Mouse (Mus musculus): ENCODE measurements around the gene 1700017B05Rik. TPM values are rescaled to one million over a fixed set of nuclear protein-coding genes. Genes with fewer than 3 reads are reported as not detected.

Gene 1700017B05Rik
- polyA plus RNA-seq, 2 experiments: 8.1 to 13.3 TPM

DNA sequence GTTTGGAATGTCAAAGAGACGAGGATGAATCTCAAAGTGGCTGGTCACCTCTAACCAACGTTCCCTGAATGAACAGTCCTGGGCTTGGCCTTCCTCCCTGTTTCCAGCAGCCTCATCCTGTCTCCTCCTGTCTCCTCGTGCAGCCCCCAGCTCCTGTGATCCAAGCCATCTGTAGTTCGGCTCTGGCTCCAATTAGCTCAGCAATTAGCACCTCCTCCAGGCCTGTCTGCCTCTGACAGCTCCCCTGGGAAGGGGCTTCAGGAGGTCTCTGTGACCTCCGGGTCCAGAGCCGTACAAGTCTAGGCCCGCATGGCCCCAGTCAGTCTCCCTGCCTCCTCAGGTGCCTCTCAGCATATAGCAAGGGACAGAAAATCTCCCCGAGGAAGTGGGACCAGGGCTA lies 8.0 kb upstream of the 1700017B05Rik start:
- no peaks in the 10 kb centered on the region for H3K9me3 ChIP-seq (ENCODE audit: control insufficient read depth, low read length)
- H3K4me2 ChIP-seq (ENCODE audit: low read depth): no peak overlapping the region
- no peak overlapping the region for H3K27ac ChIP-seq
- peaks cover 7 to 23% of the 10 kb centered on the region in 2 experiments for H3K4me1 ChIP-seq (replicated peaks; ENCODE audit: control insufficient read depth in 2 of 2, insufficient read depth in 2 of 2, low read length in 1 of 2)
- DNase-seq (ENCODE audit: low read depth in 3 of 3, low spot score in 3 of 3) (no peak), ATAC-seq (ENCODE audit: insufficient read depth) (no peak)
- no peaks in the 10 kb centered on the region for H3K36me3 ChIP-seq (replicated peaks; ENCODE audit: control insufficient read depth, insufficient read depth, low read depth)
- no peak overlapping the region for H3K4me3 ChIP-seq (ENCODE audit: insufficient read depth in 1 of 2, low read depth in 2 of 2, low read length in 2 of 2)
- H3K9ac ChIP-seq (replicated peaks): no peak overlapping the region
- no peak for TF ChIP-seq CTCF (IDR thresholded peaks at IDR 0.05; ENCODE audit: low read depth)
- TF ChIP-seq EP300 (IDR thresholded peaks at IDR 0.05; ENCODE audit: low read depth): no peak
- no peaks in the 10 kb centered on the region for H3K27me3 ChIP-seq (ENCODE audit: control insufficient read depth, insufficient read depth, low read length)
- 36% methylated on average over 8 of the region's 8 CpGs for whole genome bisulfite sequencing (ENCODE audit: insufficient replicate concordance)

DNA sequence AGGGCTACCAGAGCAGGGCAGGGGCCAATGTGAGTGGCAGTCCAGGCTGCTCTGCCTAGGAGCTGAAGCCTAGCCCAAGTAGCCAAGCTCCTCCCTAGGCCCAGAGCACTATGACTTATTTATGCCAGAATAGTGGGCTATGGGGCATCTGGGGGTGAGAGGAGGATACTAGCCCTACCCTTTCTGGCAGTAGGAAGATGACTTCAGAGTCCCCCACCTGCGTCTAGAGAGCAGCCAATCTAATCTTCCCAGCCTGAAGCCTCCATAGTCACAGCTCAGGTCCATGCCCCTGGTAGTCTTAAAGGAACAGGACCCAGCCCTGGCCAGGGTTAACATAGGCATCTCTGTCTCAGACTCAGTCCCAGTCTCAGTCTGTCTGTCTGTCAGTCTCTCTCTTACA lies 7.0 kb upstream of the 1700017B05Rik start:
- Histone ChIP-seq H3K4me2 (ENCODE audit: low read depth) (no peak overlapping the region), H3K4me3 (ENCODE audit: insufficient read depth in 1 of 2, low read depth in 2 of 2, low read length in 2 of 2) (no peak overlapping the region), H3K9me3 (ENCODE audit: control insufficient read depth, low read length) (no peaks in the 10 kb centered on the region), H3K4me1 (replicated peaks; ENCODE audit: control insufficient read depth in 2 of 2, insufficient read depth in 2 of 2, low read length in 1 of 2) (peaks cover 7 to 25% of the 10 kb centered on the region in 2 experiments), H3K36me3 (replicated peaks; ENCODE audit: control insufficient read depth, insufficient read depth, low read depth) (no peaks in the 10 kb centered on the region), H3K27ac (no peak overlapping the region), H3K9ac (replicated peaks) (no peak overlapping the region), H3K27me3 (ENCODE audit: control insufficient read depth, insufficient read depth, low read length) (no peaks in the 10 kb centered on the region; the same call in 1 of the 2 replicates)
- no peak for TF ChIP-seq EP300 (IDR thresholded peaks at IDR 0.05; ENCODE audit: low read depth)
- no peak for TF ChIP-seq CTCF (IDR thresholded peaks at IDR 0.05; ENCODE audit: low read depth)
- WGBS (ENCODE audit: insufficient replicate concordance): 15% methylated on average over 1 of the region's 1 CpGs
- no peak for ATAC-seq (ENCODE audit: insufficient read depth)
- no peak for DNase-seq (ENCODE audit: low read depth in 3 of 3, low spot score in 3 of 3)

DNA sequence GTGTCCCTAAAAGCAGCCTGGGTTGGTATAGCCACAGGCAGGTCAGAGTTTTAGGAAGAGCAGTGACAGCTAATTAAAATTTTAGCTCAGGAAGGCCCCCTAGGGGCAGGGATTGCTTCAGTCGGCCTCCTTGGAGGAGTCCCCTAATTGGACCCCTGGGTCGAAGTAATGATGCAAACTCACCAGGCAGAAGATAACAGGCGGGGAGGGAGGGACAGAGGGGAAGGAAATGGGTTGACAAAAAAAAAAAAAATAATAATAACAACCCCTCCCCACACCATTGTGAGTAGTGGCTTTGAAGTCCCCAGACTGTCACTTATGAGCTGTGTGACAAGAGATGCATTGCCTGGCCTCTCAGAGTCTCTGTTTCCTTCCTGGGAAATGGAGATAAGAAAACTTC lies 6.2 kb upstream of the 1700017B05Rik start:
- WGBS (ENCODE audit: insufficient replicate concordance): 3% methylated on average over 3 of the region's 3 CpGs
- H3K4me3 ChIP-seq (ENCODE audit: insufficient read depth in 1 of 2, low read depth in 2 of 2, low read length in 2 of 2): no peak overlapping the region
- peaks cover 7 to 25% of the 10 kb centered on the region in 2 experiments for H3K4me1 ChIP-seq (replicated peaks; ENCODE audit: control insufficient read depth in 2 of 2, insufficient read depth in 2 of 2, low read length in 1 of 2)
- TF ChIP-seq CTCF (IDR thresholded peaks at IDR 0.05; ENCODE audit: low read depth) (peak; percentile 38; the same call in 1 of the 2 replicates), EP300 (IDR thresholded peaks at IDR 0.05; ENCODE audit: low read depth) (no peak)
- H3K27ac ChIP-seq: no peak overlapping the region
- H3K27me3 ChIP-seq (ENCODE audit: control insufficient read depth, insufficient read depth, low read length): no peaks in the 10 kb centered on the region; the same call in 1 of the 2 replicates
- peak; percentile 43; the same call in 1 of the 2 replicates for ATAC-seq (ENCODE audit: insufficient read depth)
- no peak for DNase-seq (ENCODE audit: low read depth in 3 of 3, low spot score in 3 of 3)
- H3K4me2 ChIP-seq (ENCODE audit: low read depth): no peak overlapping the region
- no peak overlapping the region for H3K9ac ChIP-seq (replicated peaks)
- H3K36me3 ChIP-seq (replicated peaks; ENCODE audit: control insufficient read depth, insufficient read depth, low read depth): no peaks in the 10 kb centered on the region
- no peaks in the 10 kb centered on the region for H3K9me3 ChIP-seq (ENCODE audit: control insufficient read depth, low read length)

DNA sequence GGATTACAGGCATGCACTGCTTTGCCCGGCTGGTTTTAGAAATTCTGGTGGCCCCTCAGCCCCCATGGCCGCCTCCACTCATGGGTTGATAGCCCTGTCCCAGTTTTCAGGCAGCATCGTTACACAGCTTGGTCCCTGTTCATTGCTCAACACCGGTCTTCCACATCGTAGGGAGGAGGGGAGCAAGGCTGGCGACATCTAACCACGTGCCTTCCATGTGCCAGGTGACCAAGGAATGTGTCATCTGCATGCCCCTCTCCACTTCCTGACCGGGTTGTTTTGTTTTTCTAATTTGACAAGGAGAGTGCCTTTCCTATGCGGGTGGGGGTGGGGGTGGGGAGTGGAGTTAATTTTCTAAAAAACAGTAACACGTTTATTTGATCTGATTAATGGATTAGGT lies 5.7 kb upstream of the 1700017B05Rik start:
- Histone ChIP-seq H3K4me3 (ENCODE audit: insufficient read depth in 1 of 2, low read depth in 2 of 2, low read length in 2 of 2) (no peak overlapping the region), H3K27ac (no peak overlapping the region), H3K27me3 (ENCODE audit: control insufficient read depth, insufficient read depth, low read length) (no peaks in the 10 kb centered on the region; the same call in 1 of the 2 replicates), H3K9me3 (ENCODE audit: control insufficient read depth, low read length) (no peaks in the 10 kb centered on the region), H3K4me1 (replicated peaks; ENCODE audit: control insufficient read depth in 2 of 2, insufficient read depth in 2 of 2, low read length in 1 of 2) (peaks cover 8 to 23% of the 10 kb centered on the region in 2 experiments), H3K9ac (replicated peaks) (no peak overlapping the region), H3K4me2 (ENCODE audit: low read depth) (no peak overlapping the region), H3K36me3 (replicated peaks; ENCODE audit: control insufficient read depth, insufficient read depth, low read depth) (no peaks in the 10 kb centered on the region)
- TF ChIP-seq EP300 (IDR thresholded peaks at IDR 0.05; ENCODE audit: low read depth) (no peak), CTCF (IDR thresholded peaks at IDR 0.05; ENCODE audit: low read depth) (no peak)
- no peak; the same call in 1 of the 2 replicates for ATAC-seq (ENCODE audit: insufficient read depth)
- WGBS (ENCODE audit: insufficient replicate concordance): 19% methylated on average over 10 of the region's 10 CpGs
- no peak for DNase-seq (ENCODE audit: low read depth in 3 of 3, low spot score in 3 of 3)

DNA sequence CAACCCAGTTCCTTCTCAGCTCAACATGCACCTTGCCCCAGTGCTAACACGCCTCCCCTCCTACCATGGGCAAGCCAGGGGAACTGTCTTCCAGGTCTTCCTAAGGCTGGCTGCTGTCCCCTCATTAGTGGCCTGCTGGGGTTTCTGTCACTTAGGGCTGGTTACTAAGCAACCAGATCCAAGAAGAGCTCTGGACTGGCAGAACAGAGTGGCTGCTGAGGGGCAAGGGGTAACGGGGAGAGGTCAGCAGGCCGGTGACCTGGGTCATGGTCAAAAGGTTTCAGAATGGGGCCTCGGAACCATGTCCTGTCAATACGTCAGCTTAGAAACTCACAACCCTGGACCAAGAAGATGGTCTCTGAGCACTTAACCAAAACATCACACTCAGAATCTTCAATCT lies 5.0 kb upstream of the 1700017B05Rik start:
- Histone ChIP-seq H3K9ac (replicated peaks) (no peak overlapping the region), H3K4me3 (ENCODE audit: insufficient read depth in 1 of 2, low read depth in 2 of 2, low read length in 2 of 2) (no peak overlapping the region), H3K4me2 (ENCODE audit: low read depth) (no peak overlapping the region), H3K4me1 (replicated peaks; ENCODE audit: control insufficient read depth in 2 of 2, insufficient read depth in 2 of 2, low read length in 1 of 2) (peaks cover 13 to 27% of the 10 kb centered on the region in 2 experiments), H3K9me3 (ENCODE audit: control insufficient read depth, low read length) (no peaks in the 10 kb centered on the region), H3K27ac (no peak overlapping the region), H3K27me3 (ENCODE audit: control insufficient read depth, insufficient read depth, low read length) (no peaks in the 10 kb centered on the region; the same call in 1 of the 2 replicates), H3K36me3 (replicated peaks; ENCODE audit: control insufficient read depth, insufficient read depth, low read depth) (no peaks in the 10 kb centered on the region)
- ATAC-seq (ENCODE audit: insufficient read depth) (no peak), DNase-seq (ENCODE audit: low read depth in 3 of 3, low spot score in 3 of 3) (no peak)
- TF ChIP-seq EP300 (IDR thresholded peaks at IDR 0.05; ENCODE audit: low read depth): no peak
- TF ChIP-seq CTCF (IDR thresholded peaks at IDR 0.05; ENCODE audit: low read depth): no peak
- 64% methylated on average over 5 of the region's 5 CpGs for WGBS (ENCODE audit: insufficient replicate concordance)

All from liver, embryonic 14.5 days (tissue).